Mouse (Mus musculus): ENCODE results near the gene Panx1. TPM values are rescaled to one million over a fixed set of nuclear protein-coding genes. Genes with fewer than 3 reads are reported as not detected.

Panx1 gene
- total RNA-seq (2015; ENCODE audit: low replicate concordance): 6.3 TPM in 1 of 2 replicates, not detected in the other
- total RNA-seq (2017; ENCODE audit: low replicate concordance): 1.4 and 2.0 TPM in 2 replicates

DNA sequence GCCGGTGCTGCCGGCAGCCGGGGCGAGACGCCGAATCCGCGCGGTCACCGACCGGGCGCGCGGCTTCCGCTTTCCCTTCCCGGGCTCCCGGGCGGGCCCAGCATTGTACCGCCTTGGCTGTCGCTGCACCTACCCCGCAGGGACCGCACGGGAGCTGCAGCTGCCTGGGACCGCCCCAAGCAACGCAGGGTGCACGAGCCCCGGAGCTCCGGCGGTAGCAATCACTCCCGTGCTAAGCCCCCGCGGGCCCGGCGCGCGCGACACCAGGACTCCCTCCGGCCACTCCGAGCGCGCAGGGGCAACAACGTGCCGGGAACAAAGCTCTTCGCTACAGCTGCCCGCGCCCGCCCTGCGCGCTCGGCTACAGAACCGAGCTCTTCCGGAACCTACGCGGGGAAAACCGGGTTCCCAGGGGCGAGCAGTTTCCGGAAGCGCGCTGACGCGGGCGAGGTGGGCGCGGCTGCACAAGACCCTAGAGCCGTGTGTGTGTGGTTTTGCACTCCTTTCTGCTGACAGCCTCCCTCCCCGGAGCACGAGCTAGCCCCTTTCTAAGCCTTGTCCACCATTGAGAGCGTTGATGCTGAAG is at the start of gene Panx1:
Gene Panx1 (minus strand): TSS at position 395 of the 586 bp plus-strand sequence.
- no peak for ATAC-seq (replicated peaks; ENCODE audit: low FRiP score, poor library complexity, severe bottlenecking)

DNA sequence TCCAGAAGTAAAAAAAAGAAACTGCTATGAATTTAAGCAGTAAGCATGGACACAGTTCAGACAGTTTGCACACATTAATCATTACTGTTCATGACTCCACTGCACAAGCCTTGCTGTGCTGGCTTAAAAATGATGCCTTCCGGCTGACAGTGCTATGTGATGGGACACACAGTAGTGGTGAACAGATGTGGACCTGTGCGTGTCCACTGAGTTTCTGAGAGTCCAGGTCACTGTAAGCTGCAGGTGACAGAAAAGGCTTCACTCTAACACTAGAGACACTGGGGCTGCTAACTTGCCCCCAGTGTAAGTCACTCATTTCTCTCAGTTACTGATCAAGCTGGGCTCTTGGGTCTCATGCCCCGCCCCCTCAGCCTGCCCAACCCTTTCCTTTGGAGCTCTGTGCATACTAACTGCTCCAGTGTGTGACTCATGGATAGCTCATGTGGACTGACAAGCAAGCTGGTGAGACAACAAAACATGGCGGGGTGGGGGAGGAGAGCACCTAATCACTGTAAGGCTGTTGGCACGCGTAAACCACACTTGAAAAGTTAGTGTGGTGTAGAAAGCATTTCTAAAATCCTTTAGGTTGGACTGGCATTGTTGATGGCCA is 23.5 kb upstream of the Panx1 start:
- ATAC-seq (replicated peaks; ENCODE audit: low FRiP score, poor library complexity, severe bottlenecking): no peak

DNA sequence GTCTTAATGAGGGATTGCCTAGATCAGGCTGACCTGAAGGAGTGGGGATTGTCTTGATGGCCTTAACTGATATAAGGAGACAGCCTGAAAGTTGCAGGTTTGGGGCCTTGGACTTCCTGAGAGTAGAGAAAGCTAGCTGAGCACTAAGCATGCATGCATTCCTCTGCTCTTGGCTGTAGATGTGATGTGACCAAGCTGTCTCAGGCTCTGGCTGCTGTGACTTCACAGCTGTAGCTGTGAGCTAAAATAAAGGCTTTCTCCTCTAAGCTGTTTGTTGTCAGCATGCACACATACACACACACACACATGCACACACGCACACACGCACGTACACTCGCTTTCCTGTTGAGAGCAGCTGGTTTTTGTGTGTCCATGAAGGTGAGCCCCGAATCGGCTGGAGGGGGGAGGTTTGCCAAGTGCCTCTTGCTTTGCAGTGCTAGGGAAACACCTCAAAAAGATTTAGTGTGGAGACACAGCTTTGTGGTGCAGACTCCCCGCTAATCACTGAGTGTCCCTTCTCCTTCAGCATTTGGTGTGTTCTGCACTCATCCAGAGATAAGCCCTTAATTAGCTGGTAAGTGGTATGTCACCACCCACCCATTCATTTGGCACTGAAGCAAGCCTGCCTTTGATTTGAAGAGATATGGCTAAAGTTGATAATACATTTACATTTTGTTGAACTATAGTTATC is 22.9 kb upstream of the Panx1 start:
- no peak for ATAC-seq (replicated peaks; ENCODE audit: low FRiP score, poor library complexity, severe bottlenecking)

DNA sequence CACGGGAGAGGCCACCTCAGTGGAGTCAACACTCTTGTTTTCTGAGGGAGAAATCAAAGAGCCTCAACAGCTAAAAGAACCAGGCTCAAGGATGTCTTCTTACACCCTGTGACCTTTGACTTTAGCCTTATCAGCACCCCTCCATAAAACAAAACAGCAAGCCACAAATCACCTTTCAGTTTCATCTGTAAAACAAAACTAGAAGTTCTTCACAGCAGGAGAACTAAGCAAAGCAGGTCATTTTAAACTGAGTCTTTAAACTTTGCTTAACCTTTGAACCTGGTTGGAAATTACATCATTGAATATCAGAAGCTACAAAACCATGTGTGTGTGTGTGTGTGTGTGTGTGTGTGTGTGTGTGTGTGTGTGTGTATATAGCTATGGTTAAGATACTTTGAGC is 18.9 kb upstream of the Panx1 start:
- no peak for ATAC-seq (replicated peaks; ENCODE audit: low FRiP score, poor library complexity, severe bottlenecking)

DNA sequence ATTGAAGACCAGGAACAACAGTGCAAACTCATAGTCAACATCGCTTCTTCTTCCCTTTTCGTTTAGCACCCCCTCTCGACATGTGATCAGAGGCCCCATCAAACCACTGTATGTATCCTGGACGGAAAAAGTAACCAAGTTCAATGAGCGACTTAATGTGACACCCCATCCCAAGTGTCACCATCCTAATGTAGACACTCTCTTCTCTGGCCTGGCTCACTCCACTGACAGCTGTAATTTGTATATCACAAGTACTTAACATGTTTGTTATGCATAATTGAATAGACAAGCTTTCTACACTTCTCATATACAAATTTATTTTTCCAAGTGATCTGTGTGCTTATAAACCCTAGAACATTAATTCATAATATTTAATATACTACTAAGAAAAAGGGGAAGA is 15.6 kb upstream of the Panx1 start:
- ATAC-seq (replicated peaks; ENCODE audit: low FRiP score, poor library complexity, severe bottlenecking): no peak

DNA sequence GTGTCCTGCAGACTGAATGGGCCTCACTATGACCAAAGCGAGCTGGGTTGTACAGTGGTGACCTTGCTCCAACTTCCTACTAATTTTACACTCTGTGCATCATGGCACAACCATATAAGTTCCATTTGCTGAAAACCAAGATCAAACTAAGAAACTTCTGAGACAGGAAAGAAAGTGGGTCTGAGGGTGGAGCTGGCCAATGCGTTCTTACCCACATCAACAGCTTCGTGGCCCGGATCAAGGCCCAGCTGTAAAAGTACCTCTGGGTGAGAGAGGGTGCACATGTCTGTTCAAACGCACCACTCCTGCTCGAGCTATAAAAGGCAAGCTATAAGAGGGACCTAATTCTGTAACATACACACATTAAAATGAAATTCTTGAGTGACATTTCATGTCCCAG is 14.7 kb upstream of the Panx1 start:
- no peak for ATAC-seq (replicated peaks; ENCODE audit: low FRiP score, poor library complexity, severe bottlenecking)

DNA sequence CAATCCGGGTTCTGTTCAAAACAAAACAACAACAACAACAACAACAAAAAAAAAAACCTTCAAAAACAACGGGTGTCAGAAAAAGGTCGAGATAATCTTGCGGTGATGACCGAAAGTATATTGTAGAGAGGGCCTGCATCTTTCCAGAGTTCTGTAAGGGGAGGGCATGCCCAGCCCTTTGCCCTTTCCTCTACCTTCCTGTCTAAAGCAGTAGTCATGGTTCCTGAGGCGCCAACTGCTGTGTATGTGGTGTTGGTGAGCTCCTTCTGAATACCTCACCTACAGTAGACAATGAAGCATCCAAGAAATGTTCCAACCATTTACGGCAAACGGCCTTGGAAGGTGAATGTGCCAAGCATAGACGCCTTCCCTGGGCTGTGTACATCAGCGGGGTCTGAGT is 462 bp upstream of the Panx1 start:
- no peak for ATAC-seq (replicated peaks; ENCODE audit: low FRiP score, poor library complexity, severe bottlenecking)

DNA sequence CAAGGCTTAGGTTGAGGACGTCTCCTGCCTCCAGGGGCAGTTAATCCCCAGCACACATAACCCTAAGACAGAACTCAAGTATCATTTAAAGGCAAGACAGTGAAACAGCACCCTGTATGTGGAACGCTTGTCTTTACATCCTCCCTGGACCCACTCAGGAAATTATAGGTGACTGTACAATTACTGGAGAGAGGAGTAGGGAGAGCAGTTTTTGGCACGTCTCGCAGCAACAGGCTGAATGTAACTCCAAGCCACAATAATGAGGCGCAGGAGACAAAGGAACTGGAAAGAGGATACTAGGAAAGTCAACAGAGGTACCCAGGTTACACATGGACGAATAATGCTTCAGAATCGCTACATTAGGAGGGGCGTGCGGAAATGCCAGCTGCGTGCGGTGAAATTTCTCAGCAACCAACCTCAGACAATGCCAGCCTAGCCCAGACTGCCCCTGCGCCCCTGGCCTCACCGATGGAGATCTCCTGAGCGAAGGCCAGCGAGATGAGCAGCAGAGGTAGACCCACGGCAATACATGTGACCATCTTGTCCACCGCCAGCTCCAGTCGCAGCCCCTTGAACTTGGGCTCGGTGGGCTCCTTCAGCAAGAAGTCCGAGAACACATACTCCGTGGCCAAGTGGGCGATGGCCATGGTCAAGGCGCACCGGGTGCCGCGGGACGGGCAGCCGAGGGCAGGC is 741 bp downstream of the Panx1 start:
- ATAC-seq (replicated peaks; ENCODE audit: low FRiP score, poor library complexity, severe bottlenecking): no peak

DNA sequence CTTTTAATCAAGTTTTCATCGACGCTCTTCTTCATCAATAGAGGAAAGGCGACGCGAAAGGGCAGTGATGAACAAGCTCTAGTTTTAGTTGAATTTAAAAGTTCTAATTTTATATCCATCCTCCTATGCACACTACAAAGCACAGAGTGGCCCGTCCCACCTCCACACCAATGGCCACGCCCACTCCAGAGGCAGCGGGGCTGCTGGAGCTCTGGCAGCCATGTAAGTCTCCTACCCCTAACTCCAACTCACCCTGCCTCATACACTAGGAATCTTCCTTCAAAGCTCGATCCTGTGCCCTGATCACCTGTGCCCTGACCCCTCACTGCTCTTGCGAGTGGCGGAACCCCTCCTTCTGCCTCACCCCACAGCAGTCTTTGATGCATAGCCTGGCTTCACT is 3.7 kb downstream of the Panx1 start:
- no peak for ATAC-seq (replicated peaks; ENCODE audit: low FRiP score, poor library complexity, severe bottlenecking)

DNA sequence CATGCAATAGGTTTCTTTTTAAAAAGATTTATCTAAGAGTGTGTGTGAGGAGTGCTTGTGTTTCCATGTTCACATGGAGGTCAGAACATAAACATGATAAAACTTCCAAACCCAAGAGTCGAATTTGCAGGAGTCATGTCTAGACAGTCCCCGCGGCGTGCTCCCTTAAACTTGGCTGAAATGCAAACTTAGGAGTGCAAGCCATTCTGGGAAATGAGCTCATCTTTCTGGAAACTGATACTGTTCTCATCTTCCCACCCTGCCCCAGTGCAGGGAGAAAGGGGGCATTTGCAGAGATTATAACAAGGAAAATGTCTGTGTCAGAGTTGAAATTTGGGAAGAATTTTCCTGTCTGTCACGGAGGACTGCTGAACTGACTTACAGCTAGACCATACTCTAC is 5.4 kb downstream of the Panx1 start:
- ATAC-seq (replicated peaks; ENCODE audit: low FRiP score, poor library complexity, severe bottlenecking): no peak

DNA sequence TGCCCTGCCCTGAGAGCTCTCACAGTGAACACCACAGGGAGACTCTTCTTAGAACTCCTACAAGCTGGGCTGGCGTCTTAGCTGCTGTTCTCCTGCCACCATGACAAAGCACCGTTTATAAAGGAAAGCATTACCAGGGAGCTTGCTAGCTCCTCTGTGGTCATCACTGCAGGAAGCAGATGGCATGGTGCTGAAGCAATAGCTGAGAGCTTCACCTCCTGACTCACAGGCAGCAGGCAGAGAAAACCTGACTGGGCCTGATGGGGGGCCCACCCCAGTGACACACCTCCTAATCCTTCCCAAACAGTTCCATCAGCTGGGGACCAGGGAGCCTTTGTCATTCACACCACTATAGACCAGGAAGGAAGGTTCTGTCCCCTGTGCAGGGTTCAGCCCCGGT is 7.6 kb downstream of the Panx1 start:
- ATAC-seq (replicated peaks; ENCODE audit: low FRiP score, poor library complexity, severe bottlenecking): no peak

DNA sequence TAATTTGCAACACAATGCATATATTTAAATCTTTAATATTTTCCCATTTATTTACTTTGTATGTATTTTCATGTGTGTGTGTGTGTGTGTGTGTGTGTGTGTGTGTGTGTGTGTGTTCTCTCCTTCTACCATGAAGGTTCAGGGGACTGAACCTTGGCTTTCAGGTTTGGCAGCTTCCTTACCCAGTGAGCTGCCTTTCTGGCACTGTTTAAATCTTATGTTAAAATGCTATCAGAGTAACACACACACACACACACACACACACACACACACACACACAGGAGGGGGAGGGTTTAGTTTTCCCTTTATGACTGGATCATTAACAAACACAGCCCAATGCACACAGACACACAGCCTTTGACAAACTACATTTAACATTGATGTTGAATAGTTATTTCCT is 8.0 kb downstream of the Panx1 start:
- ATAC-seq (replicated peaks; ENCODE audit: low FRiP score, poor library complexity, severe bottlenecking): no peak

DNA sequence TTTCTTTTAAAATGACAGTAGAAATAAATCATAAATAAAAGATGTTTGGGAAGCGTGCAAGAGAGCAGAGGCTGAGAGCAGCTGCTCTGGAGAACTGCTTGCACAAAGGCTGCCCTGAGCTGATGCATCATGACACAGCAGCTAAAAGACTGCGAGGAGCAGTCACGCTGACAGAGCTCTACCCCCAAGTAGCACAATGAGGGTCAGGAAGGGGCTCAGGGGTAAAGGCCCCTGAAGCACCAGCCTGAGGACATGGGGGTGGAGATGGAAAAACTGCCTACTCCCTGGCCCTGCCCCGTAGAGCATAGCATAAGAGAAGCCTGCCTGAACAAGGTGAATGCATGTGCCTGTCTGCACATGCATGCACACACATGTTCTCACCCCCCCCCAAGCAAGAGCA is 8.5 kb downstream of the Panx1 start:
- ATAC-seq (replicated peaks; ENCODE audit: low FRiP score, poor library complexity, severe bottlenecking): no peak

DNA sequence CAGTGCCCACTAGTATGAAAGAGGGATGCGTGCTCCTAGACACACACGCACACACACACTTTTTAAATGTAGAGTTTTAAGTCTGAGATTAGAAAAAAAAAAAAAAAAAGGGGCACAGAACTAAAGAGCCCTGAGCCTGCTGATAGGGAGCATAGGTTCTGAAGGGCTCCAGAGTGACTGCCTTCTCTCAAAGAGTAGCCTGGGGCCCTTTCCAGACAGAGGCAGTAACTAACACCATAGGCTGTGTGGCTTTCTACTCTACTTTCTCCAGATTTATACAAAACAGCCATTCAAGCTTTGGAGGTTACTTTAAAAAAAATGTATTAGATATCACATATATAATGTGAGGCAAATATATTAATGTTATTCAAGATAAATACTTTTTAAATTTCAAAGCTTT is 8.9 kb downstream of the Panx1 start:
- ATAC-seq (replicated peaks; ENCODE audit: low FRiP score, poor library complexity, severe bottlenecking): no peak

DNA sequence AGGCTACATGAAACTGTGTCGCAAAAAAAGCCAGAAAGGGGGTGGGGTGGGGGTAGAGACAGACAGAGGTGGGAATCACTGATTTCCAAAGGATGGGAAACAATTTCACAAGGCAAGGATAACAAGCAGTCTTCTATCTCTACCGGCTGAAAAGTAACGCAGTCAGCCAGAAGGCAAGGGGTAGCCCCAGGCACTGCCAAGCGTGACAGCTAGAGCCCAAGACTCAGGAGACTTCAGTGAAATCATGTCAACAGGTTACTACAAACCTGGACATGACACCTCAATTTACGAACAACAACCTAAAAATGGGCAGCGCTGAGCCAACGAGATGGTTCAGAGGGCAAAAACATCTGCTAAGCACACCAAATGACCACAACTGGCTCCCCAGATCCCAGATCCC is 9.3 kb downstream of the Panx1 start:
- ATAC-seq (replicated peaks; ENCODE audit: low FRiP score, poor library complexity, severe bottlenecking): peak; percentile 52; the same call in 1 of the 2 replicates

DNA sequence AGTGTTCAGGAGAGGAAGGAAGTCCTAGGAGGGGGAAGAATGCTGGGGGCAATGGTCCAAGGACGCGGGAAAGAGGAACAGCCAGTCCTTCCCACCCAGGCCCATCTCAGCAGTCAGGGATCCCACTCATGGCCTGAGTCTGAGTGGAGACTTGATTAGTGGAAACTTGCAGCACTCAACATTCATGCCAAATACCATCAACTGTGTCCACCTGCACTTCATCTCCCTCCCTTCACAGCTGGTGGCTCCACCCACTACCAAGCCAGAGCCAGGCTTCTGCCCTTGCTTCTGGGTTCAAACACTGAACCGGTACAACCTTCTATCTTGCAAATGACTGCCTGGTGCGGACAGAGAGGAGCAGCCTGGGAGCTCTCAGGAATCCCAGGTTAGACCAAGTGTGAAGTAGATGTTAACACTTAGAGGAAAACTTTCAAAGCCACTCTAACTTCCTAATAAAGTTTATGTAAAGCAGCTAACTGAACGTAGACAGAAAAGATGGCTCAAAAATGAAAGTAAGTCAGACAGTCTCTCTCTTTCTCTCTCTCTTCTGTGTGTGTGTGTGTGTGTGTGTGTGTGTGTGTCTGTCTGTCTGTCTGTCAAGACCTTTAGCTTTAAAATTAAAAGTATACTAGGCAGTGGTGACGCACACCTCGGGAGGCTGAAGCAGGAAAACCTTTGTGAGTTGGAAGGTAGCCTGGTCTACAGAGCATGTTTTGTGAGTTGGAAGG is 10.6 kb downstream of the Panx1 start:
- ATAC-seq (replicated peaks; ENCODE audit: low FRiP score, poor library complexity, severe bottlenecking): no peak

DNA sequence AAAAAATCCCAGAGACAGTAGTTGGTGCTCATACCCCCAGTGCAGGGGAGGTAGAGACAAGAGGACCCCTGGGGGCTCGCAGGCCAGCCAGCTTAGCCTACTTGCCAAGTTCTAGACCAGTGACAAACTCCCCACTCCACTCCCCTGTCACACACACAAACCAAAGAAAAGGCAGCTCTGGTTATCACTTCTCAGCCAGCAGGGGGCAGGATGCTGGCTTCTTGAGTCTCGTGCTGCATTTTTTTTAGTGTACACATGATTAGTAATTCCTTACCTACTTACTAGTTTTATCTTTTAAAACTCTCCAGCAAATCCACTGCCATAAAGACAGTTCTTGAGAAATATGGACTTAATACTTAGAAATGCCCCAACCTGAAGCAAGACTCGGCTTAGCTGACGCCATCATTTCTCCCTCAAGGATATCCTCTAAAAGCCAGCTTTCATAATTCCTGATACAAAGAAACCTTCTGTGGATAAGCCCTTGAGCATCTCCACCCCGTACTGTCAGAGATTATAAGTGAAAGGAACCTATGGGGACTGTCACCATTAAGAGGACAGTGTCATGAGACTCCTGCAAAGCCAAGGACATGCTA is 11.6 kb downstream of the Panx1 start:
- no peak for ATAC-seq (replicated peaks; ENCODE audit: low FRiP score, poor library complexity, severe bottlenecking)

DNA sequence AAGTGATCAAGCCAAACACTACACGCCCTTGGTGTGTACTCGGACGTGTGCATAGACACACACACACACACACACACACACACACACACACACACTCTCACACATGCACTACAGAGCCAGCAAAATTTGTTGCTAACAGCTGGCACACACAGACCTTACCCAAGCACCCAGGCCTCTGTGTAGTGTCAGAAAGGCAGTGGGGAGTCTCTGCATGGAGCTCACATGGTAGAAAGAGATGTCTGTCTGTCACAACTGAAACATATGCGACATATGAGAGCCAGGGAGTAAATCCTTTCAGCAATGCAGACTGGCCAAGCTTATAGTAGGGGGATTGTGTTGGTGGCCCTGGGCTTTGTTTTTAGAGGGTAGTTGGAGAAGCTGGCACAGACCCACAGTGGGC is 12.5 kb downstream of the Panx1 start:
- no peak for ATAC-seq (replicated peaks; ENCODE audit: low FRiP score, poor library complexity, severe bottlenecking)

DNA sequence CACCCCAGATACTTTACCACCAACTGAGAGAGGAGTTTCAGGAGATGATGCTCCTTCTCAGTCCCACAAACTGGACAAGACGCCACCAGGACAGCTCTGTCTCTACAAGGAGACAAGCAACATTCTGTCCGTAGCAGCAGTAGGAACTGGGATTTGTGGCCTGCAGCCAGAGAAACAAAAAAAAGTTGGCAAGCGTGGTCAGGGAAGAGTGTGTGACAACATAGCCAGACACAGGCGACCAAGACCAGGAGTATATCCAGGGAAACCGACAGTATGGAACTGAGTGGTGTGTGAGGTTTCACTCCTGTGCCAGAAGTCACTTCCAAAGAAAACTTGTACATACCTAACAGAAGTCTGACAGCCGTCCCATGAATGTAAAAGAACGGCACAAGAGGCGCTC is 14.5 kb downstream of the Panx1 start:
- no peak for ATAC-seq (replicated peaks; ENCODE audit: low FRiP score, poor library complexity, severe bottlenecking)
